Mouse (Mus musculus) hindbrain, embryonic 15.5 days (tissue): ENCODE measurements at regions not wholly inside any gene's neighbourhood (a gene's known extent, or its start where the extent isn't known, plus 50 kb on each side); places are given as distances from the start of the nearest gene placed in this dataset.
"Not testable (repeated sequence)": the region's sequence is repeated elsewhere in the genome, so short reads cannot be mapped to it uniquely, and the experiment has no call there.

Experiments used
- ATAC-seq: fragments of 200-750 bp; cut with Nextera tagmentation; 2 replicates; pipeline ENCODE4 v1.8.0; 2017; ENCODE audit warnings: low read depth, moderate number of reproducible peaks, moderate TSS enrichment; ENCODE audit not compliant: low FRiP score
- H3K27ac ChIP-seq: fragments of 300-500 bp; sonication (generic); replicated peaks from 2 replicates; pipeline ENCODE4 v1.5.1; 2015; ENCODE audit warnings: mild to moderate bottlenecking, inconsistent platforms
- H3K27me3 ChIP-seq: fragments of 300-500 bp; sonication (generic); 2 replicates; pipeline ENCODE4 v1.6.1; 2015; ENCODE audit warnings: control low read depth, inconsistent platforms
- H3K36me3 ChIP-seq: fragments of 300-500 bp; sonication (generic); 2 replicates; pipeline ENCODE4 v1.6.1; 2015; ENCODE audit warnings: control low read depth, inconsistent platforms
- H3K4me1 ChIP-seq: fragments of 300-500 bp; sonication (generic); replicated peaks from 2 replicates; pipeline ENCODE4 v1.6.1; 2015; ENCODE audit warnings: control low read depth, inconsistent platforms
- H3K4me2 ChIP-seq: fragments of 300-500 bp; sonication (generic); 2 replicates; pipeline ENCODE4 v1.6.1; 2015; ENCODE audit warnings: moderate library complexity, mild to moderate bottlenecking, inconsistent platforms
- H3K4me3 ChIP-seq: fragments of 300-500 bp; sonication (generic); 2 replicates; pipeline ENCODE4 v1.5.1; 2015; ENCODE audit warnings: mild to moderate bottlenecking, inconsistent platforms
- H3K9ac ChIP-seq: fragments of 300-500 bp; sonication (generic); 2 replicates; pipeline ENCODE4 v1.6.1; 2015; ENCODE audit warnings: inconsistent platforms
- H3K9me3 ChIP-seq: fragments of 300-500 bp; sonication (generic); 2 replicates; pipeline ENCODE4 v1.6.1; 2016; ENCODE audit warnings: control low read depth, inconsistent platforms
- WGBS: fragments of 180-500 bp; shearing (Covaris S2); methylation state at CpG from one replicate; pipeline ENCODE4 v1.1.7; 2015; 5-methylcytosine and 5-hydroxymethylcytosine counted together

DNA sequence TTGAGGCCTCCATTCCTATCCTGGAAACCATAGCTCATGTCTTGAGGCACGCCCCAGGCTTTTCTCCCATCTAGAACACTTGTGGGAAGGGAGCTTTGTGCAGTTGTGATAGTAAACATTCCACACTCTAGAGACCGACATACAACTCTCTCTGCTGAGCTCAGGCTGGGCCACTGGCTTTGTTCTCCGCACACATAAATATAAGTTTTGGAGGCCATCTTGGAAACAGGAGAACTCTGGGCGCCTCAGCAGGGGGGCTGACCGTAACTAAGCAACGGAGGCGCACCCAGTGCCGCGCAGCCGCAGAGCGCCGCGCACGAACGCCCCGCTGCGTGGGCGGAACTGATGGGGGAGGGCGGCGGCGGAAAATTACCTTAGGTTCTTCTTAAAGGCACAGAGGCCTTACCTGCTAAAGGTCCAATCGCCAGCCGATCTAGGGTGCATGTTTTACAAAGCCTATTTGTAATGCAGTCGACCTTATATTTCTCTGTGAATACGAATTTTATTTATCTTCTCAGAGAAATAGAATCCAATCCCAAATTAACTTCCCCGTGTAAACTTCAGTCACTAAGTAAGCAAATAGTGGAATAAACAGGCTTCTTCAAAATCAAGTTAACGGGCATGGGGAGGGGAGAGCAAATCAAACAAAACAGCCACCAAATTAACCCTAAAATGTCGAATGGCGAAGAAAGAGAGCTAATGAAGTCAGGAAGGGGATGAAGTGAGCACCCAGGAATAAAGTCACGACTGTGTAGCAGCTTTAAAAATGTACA, 65.2 kb upstream of the Chd2 start:
- Histone ChIP-seq H3K4me3 (peak overlapping the region; percentile 37), H3K36me3 (no peaks in the 10 kb centered on the region), H3K9ac (peak overlapping the region; percentile 57), H3K27me3 (no peaks in the 10 kb centered on the region), H3K27ac (peak overlapping the region; percentile 93), H3K9me3 (no peaks in the 10 kb centered on the region), H3K4me2 (peak overlapping the region; percentile 65), H3K4me1 (peaks cover 25% of the 10 kb centered on the region)
- 3% methylated on average over 30 of the region's 30 CpGs for WGBS
- peak; percentile 93 for ATAC-seq

DNA sequence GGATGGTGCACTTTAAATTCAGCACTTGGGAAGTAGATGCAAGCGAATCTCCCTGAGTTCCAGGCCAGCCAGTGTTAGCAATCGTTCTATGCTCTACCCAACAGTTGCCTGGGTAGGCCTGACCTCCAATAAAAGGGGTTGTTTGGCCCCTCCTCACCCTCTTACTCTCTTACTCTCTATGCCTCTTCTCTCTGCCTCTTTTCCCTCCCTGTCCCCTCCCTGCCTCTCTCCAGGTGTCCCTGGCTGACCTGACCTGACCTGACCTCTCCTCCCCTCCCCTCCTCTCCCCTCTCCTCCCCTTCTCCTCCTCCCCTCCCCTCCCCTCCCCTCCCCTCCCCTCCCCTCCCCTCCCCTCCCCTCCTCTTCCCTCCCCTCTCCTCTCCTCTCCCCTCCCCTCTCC, 63.0 kb upstream of the Chd2 start:
- Histone ChIP-seq H3K36me3 (no peaks in the 10 kb centered on the region), H3K9me3 (no peaks in the 10 kb centered on the region), H3K9ac (no peak overlapping the region), H3K4me3 (no peak overlapping the region), H3K27ac (no peak overlapping the region), H3K27me3 (no peaks in the 10 kb centered on the region), H3K4me1 (peaks cover 25% of the 10 kb centered on the region), H3K4me2 (no peak overlapping the region)
- no peak for ATAC-seq
- 35% methylated on average over 2 of the region's 2 CpGs for WGBS

DNA sequence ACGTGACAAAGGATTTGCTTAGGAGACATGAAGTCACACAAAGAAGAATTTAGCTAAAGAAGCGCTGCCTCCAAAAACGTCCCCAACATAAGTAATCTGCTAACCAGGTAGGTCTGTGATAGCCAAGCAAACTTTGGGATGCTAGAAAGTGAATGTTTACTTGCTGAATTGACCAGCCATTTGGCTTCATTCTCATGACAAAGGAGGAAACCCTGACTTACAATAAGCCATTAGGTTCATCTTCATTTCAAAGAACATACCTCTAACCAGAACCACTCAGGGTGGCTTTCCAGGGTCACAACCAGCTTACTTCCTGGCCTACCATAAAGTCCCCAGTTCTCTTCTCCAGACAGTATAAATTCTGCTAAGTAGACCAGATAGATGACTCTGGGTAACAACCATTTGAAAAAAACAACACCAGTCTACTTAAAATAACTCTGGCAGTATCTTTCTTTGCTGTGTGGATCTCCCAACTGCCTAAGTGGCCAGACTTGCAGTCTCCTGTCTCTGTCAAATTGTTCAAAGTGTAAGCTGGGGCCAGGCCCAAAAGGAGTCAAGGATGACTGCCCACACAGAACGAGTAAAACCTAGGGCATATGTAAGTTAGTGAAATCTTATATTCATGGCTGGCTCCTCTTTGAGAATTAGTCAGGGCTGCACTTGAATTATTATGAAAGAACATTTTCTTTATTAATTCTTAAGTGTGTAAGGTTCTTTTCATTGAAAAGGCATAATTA, 61.4 kb upstream of the Chd2 start:
- 50% methylated on average over 4 of the region's 4 CpGs for WGBS
- ATAC-seq: no peak
- Histone ChIP-seq H3K4me1 (peaks cover 16% of the 10 kb centered on the region), H3K36me3 (no peaks in the 10 kb centered on the region), H3K4me2 (no peak overlapping the region), H3K9me3 (no peaks in the 10 kb centered on the region), H3K27me3 (no peaks in the 10 kb centered on the region), H3K4me3 (no peak overlapping the region), H3K27ac (no peak overlapping the region), H3K9ac (no peak overlapping the region)

DNA sequence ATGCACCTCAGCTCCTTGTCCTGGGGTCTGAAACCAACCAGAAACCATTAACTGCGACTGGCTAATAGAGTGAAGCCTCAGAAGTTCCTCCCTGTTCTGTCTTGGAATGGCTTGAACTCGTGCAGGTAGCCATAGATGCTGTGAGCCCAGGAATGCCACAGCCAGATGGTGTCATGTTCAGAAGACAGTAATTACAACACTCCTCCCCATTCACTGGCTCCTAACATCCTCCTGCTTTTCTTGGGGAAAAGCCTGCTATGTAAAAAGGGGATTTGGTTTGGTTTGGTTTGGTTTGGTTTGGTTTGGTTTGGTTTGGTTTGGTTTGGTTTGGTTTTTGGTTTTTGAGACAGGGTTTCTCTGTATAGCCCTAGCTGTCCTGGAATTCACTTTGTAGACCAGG, 59.7 kb upstream of the Chd2 start:
- Histone ChIP-seq H3K9ac (no peak overlapping the region), H3K27me3 (no peaks in the 10 kb centered on the region), H3K4me3 (no peak overlapping the region), H3K9me3 (no peaks in the 10 kb centered on the region), H3K36me3 (no peaks in the 10 kb centered on the region), H3K4me1 (peaks cover 18% of the 10 kb centered on the region), H3K27ac (no peak overlapping the region), H3K4me2 (no peak overlapping the region)
- WGBS: 71% methylated on average over 2 of the region's 2 CpGs
- no peak for ATAC-seq

DNA sequence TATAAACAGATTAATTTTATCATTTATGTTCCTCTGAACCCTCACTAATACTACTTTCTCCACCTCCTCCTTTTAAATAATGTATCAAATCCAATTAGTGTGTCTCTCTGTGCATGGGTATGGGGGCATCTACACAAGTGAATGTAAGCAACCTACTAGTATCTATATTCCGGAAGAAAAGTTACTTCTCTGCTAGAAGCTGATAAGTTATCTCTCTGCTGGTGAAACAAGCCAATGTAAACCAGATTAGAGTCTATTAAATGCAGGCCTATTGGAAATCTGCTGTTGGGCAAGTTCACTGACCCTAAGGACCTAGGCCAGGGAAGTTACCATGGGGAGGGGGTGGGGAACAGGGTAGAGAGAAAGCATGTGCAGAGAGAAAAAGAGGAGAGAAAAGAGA, 59.1 kb upstream of the Chd2 start:
- no peak overlapping the region for H3K4me3 ChIP-seq
- H3K9me3 ChIP-seq: no peaks in the 10 kb centered on the region
- H3K4me2 ChIP-seq: no peak overlapping the region
- no peak overlapping the region for H3K9ac ChIP-seq
- ATAC-seq: no peak
- 93% methylated on average over 1 of the region's 1 CpGs for WGBS
- no peaks in the 10 kb centered on the region for H3K36me3 ChIP-seq
- no peak overlapping the region for H3K27ac ChIP-seq
- peaks cover 24% of the 10 kb centered on the region for H3K4me1 ChIP-seq
- H3K27me3 ChIP-seq: no peaks in the 10 kb centered on the region

DNA sequence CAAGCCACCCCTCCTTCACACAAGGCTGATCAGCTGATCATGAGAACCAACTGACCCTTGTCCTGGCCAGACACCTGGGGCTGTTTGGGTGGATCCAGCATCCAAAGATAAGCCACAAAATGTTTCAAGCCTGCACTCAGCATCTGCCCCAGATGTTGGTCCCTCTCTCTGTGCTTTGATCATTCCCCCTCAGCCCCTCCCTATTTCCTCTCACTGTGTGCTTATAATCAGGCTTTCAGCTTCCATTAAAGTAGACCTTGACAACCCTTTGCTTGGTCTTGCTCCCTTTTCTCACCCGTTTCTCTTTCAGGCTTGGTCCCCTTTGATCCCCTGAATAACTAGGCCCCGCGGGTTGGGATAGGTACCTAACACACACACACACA, 58.4 kb upstream of the Chd2 start:
- peaks cover 31% of the 10 kb centered on the region for H3K4me1 ChIP-seq
- not testable (repeated sequence) for ATAC-seq, H3K27me3 ChIP-seq, H3K27ac ChIP-seq, H3K9me3 ChIP-seq, H3K9ac ChIP-seq, H3K36me3 ChIP-seq, H3K4me3 ChIP-seq, H3K4me2 ChIP-seq
- 88% methylated on average over 3 of the region's 3 CpGs for WGBS

DNA sequence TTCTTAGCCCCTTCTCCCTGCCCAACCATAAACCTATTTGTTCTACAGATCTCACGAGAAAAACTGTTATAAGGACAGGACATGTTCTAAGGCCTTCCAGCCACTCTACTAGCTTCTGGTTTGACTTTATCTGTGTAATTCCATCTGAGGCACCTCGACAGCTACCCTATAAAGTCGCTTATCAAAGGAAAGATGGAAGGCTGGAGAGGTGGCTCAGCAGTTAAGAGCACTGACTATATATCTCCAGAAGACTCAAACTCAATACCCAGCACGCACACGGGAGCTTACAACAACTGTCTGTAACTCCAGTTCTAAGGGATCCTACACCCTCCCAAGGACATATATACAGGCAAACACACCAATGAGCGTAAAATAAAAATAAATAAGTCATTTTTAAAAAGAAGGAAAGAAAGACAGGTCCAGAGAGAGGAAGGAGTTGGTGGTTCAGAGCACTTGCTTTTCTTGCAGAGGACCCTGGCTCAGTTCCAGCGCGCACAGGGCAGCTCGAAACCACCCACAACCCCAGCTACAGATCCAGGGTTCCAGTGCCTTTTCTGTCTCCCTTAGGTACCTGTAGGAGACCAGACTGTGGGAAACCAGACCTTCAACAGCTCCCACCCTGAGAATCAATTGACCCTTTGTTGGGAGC, 57.8 kb upstream of the Chd2 start:
- no peak overlapping the region for H3K27ac ChIP-seq
- no peak overlapping the region for H3K4me3 ChIP-seq
- ATAC-seq: no peak
- H3K4me1 ChIP-seq: peaks cover 35% of the 10 kb centered on the region
- H3K27me3 ChIP-seq: no peaks in the 10 kb centered on the region
- no peaks in the 10 kb centered on the region for H3K9me3 ChIP-seq
- H3K9ac ChIP-seq: no peak overlapping the region
- 94% methylated on average over 9 of the region's 9 CpGs for WGBS
- H3K36me3 ChIP-seq: no peaks in the 10 kb centered on the region
- no peak overlapping the region for H3K4me2 ChIP-seq

DNA sequence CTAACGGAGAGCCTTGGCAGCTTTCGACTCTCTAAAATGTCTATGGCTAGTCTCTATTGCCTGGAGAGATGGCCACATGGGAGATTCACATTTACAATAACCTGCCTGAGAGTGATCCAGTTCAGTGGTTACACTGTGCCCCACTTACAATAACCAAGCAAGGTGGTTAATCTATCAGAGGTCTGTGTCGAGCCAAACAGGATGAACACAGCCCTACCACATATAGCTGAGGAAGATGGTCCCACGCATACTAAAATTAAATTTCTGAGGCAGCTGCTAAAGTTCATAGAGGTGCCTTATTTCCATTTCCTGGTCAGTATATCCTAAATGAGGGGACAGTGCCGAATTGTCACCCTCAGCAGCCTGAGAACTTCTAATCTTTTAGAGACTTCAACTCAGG, 56.3 kb upstream of the Chd2 start:
- WGBS: 64% methylated on average over 5 of the region's 5 CpGs
- no peak overlapping the region for H3K4me3 ChIP-seq
- no peak overlapping the region for H3K9ac ChIP-seq
- no peaks in the 10 kb centered on the region for H3K36me3 ChIP-seq
- H3K4me2 ChIP-seq: no peak overlapping the region
- H3K27ac ChIP-seq: no peak overlapping the region
- no peak for ATAC-seq
- H3K9me3 ChIP-seq: no peaks in the 10 kb centered on the region
- H3K4me1 ChIP-seq: peaks cover 41% of the 10 kb centered on the region
- H3K27me3 ChIP-seq: no peaks in the 10 kb centered on the region

DNA sequence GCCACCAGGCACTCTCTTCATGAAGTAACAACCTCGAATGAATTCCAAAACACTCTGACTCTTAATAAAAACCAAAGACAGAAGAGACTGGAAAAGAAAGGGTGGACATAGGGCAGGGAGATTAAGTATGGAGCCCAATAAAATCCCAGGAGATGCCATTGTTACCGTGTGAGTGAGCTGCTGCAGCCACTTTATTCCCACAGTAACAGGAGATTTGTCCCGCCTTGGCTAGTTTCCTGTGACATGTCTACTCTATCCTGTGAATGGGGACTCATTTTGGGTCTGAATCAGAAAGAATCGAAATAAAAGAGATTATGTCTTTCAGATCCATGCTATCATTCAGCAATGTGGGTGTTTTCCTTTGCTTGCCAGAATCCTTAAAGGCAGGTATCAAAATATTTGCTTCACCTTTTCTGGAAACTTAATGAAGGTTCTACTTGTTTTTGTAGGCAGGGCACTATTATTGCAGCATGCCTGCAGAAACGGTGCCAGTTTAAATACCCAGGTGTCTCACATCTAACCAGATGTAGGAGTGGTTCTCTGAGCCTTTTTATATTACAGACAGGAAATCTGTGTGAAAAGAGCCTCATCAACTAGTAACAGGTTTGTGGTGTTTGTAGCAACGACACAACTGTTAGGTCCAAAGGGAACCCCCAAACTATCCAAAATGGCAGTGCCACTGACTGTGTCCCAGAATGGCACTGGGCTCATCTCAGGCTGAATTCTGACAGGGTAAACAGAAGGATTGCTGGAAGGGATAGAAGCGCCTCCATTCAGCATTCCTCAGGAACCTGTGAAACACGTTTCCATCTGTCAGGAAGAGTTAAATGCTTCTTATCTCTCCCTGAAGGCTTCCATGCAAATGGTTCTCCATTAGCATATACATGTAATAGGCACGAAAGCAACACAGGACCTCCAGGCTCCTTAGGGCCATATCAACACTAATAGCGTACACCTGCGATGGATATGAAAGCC, 55.5 kb upstream of the Chd2 start:
- no peak for ATAC-seq
- Histone ChIP-seq H3K4me3 (no peak overlapping the region), H3K36me3 (no peaks in the 10 kb centered on the region), H3K9ac (no peak overlapping the region), H3K27ac (peak overlapping the region; percentile 91), H3K4me2 (no peak overlapping the region), H3K27me3 (no peaks in the 10 kb centered on the region), H3K4me1 (peaks cover 41% of the 10 kb centered on the region), H3K9me3 (no peaks in the 10 kb centered on the region)
- WGBS: 44% methylated on average over 11 of the region's 11 CpGs

DNA sequence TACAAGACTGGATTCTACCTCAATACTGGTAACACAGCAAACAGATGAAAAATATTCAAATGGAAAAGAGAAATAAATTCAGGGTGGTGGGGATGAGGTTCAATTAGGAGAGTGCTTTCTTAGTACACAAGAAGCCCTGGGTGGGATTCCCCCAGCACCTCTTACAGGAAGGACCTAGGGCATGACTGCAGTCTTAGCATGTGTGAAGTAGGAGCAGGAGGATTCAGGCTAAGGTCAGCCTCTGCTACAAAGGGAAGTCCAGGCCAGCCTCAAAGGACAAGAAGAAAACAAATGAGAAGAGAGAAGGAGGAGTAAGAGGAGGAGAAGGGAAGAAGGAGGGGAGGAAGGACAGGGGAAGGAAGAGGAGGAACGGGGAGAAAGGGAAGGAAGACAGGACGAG, 54.8 kb upstream of the Chd2 start:
- H3K9me3 ChIP-seq: no peaks in the 10 kb centered on the region
- H3K4me1 ChIP-seq: peaks cover 41% of the 10 kb centered on the region
- 0 out of 2 replicates have a peak overlapping the region, but pooled peaks have one; percentile 74 for H3K4me2 ChIP-seq
- WGBS: 53% methylated on average over 2 of the region's 2 CpGs
- 0 out of 2 replicates have a peak overlapping the region, but pooled peaks have one; percentile 14 for H3K9ac ChIP-seq
- H3K27ac ChIP-seq: peak overlapping the region; percentile 91
- H3K36me3 ChIP-seq: no peaks in the 10 kb centered on the region
- H3K27me3 ChIP-seq: no peaks in the 10 kb centered on the region
- H3K4me3 ChIP-seq: no peak overlapping the region
- ATAC-seq: no peak

DNA sequence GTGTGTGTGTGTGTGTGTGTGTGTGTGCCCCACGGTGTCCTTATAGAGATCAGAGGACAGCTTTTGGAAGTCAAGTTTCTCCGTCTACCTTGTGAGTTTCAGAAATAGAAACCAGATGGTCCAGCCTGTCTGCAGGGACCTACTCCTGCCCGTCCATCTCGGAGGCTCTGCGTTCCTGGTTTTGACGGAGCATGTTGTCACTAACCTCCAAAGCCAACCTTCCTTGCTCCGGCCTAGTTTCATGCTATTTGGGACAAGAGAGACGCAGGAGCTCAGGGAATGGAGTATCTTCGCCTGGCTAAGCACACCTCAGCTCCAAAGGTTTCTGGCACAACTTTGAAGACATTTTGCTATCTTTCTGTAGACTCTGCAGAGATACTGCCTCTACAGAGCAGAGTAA, 54.2 kb upstream of the Chd2 start:
- no peaks in the 10 kb centered on the region for H3K27me3 ChIP-seq
- H3K4me1 ChIP-seq: peaks cover 41% of the 10 kb centered on the region
- peak overlapping the region; percentile 74 for H3K4me2 ChIP-seq
- H3K9me3 ChIP-seq: no peaks in the 10 kb centered on the region
- WGBS: 27% methylated on average over 9 of the region's 9 CpGs
- ATAC-seq: no peak
- H3K4me3 ChIP-seq: 0 out of 2 replicates have a peak overlapping the region, but pooled peaks have one; percentile 34
- H3K9ac ChIP-seq: 0 out of 2 replicates have a peak overlapping the region, but pooled peaks have one; percentile 14
- no peaks in the 10 kb centered on the region for H3K36me3 ChIP-seq
- H3K27ac ChIP-seq: peak overlapping the region; percentile 91
